Mouse (Mus musculus) stomach, adult 2 months (tissue): ENCODE results near the gene Vps13c. TPM values are rescaled to one million over a fixed set of nuclear protein-coding genes. Genes with fewer than 3 reads are reported as not detected.

ENCODE experiments used
- polyA plus RNA-seq: library from polyadenylated mRNA; depleted of rRNA; stranded (reverse); fragments of >200 nt; gene quantifications from 2 replicates; pipeline ENCODE4 v1.2.3, GENCODE M21; 2012; rRNA removed

Vps13c gene
- 0.70 and 2.4 TPM in 2 replicates for polyA plus RNA-seq

DNA sequence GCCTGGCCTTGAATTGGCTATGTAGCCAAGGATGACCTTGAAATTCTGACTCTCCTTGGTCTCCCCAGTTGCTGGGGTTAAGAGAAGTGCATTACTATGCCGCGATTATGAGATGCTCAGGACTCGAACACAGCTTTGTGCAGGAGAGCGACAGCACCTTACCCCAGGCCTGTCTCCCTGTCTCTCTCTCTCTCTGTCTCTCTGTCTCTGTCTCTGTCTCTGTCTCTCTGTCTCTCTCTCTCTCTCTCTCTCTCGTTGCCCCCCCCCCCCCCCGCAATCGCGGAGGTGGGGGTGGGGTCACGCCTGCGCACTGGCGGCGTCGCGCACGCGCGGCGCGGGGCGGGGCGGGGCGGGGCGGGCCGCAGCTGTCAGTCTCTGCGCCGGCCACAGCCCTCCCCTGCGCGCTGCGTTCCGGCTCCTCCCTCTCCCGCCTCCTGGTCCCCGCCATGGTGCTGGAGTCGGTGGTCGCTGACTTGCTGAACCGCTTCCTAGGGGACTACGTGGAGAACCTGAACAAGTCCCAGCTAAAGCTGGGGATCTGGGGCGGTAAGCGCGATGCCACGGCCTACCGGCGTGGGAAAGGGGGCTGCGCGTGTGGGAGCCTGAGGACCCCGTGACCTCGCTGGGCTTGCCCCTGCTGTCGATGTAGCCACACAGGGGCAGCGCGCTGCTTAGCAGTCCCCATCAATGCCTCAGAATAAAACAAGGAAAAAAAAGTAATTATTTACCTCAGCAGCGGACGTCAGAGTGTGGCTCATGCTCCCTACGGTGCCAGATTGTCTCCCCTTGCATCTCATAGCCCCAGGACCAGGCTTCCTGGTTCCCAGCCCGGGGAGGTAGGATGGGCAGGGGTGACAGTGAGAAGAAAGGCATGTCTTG, at the start of gene Vps13c:
Vps13c (plus strand) TSS at position 416 of the 879 bp plus-strand sequence.

GRCm38 (mm10) chr9:67832046-67832605, 8.1 kb upstream of the Vps13c start, which contains the start of gene C2cd4a:
Gene C2cd4a, minus strand, starts transcription at chr9:67832330.

Other genes starting within 250 kb of the Vps13c start
- gene C2cd4b, start 81.0 kb upstream of the Vps13c start, polyA plus RNA-seq: 20.8 and 72.9 TPM in 2 replicates
- gene C2cd4a, start 8.1 kb upstream of the Vps13c start, polyA plus RNA-seq: 172 and 274 TPM in 2 replicates